Mouse (Mus musculus) olfactory bulb, adult 2 months (tissue): Measurements from ENCODE around the gene Usp28.

Experiments
- CTCF ChIP-seq: fragments of 200-500 bp; IDR thresholded peaks from 2 replicates; pipeline ENCODE4 v1.5.1; 2012; ENCODE audit warnings: low read depth, mild to moderate bottlenecking, low read length, moderate library complexity; ENCODE audit not compliant: insufficient read depth
- POLR2A ChIP-seq: fragments of 200-500 bp; IDR thresholded peaks from 2 replicates; pipeline ENCODE4 v1.6.1; 2012; ENCODE audit warnings: mild to moderate bottlenecking, low read depth, low read length, moderate library complexity; ENCODE audit not compliant: insufficient read depth

DNA sequence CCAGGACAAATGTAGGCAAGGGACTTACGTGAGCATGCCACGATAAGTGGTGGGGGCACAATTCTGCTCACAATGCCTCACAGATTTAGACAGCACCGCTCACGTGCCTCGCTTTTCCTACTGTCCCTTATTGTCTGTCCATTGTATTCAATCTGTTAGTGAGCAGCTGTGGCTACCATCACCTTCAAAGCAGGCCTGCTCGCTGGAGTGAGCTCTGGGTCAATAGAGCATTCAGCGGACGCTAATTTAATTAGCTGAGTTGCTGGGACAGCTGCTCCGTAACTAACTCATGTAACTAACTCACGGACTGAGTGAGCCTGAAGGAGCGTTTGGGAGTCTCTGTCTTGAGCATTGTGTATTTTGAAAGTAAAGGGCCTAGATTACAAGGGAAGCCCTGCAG, 102.1 kb downstream of the Usp28 start:
- TF ChIP-seq CTCF (no peak), POLR2A (no peak)
